Mouse (Mus musculus): ENCODE data around the gene Chrng.

Gene Chrng

DNA sequence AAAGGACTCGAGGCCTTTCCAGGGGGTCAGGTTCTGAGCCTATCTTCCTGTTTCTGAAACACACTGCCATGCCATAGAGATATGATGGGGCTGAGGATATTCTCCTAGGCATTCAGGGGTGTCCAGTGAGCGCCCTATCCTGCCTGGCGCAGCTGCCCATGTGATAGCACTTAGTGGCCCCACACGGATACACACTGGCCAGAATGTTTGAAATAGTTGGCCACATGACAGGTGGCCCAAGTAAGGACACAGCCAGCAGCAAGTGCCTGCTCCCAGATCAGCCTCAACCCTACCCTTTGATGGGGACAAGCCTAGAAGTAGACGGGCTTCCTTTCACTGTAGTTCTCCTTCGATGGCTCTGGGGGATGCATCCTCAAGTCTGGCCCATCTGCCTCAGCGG lies at the start of gene Chrng:
TSS of gene Chrng (plus strand) at position 193 of the 400 bp plus-strand sequence.
- DNase-seq, result no peak

GRCm38 (mm10) chr1:87155531-87156198 lies 48.8 kb upstream of the Chrng start:
- DNase-seq, result no peak

- no peak for DNase-seq
These were observed 48.3 kb upstream of the Chrng start, which contains the start of gene Ecel1 for GRCm38 (mm10) chr1:87156199-87156587. Gene Ecel1 (minus strand): TSS chr1:87156521.

DNA sequence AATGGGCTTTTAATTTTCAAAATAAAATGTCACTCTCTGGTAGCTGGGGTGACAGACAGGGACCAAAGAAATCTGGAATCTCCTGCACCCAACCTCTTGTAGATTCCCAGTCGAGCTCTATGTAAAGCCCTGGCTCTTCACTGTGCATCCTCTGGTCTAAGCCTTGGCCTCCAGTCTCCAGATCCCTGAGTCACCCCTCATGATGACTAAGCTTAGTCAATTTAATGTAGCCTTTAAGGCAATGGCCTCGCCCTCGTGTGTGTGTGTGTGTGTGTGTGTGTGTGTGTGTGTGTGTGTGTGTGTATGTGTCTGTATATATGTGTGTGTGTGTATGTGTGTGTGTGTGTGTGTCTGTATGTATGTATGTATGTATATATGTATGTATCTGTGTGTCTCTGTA lies 45.1 kb upstream of the Chrng start:
- DNase-seq, result no peak

DNA sequence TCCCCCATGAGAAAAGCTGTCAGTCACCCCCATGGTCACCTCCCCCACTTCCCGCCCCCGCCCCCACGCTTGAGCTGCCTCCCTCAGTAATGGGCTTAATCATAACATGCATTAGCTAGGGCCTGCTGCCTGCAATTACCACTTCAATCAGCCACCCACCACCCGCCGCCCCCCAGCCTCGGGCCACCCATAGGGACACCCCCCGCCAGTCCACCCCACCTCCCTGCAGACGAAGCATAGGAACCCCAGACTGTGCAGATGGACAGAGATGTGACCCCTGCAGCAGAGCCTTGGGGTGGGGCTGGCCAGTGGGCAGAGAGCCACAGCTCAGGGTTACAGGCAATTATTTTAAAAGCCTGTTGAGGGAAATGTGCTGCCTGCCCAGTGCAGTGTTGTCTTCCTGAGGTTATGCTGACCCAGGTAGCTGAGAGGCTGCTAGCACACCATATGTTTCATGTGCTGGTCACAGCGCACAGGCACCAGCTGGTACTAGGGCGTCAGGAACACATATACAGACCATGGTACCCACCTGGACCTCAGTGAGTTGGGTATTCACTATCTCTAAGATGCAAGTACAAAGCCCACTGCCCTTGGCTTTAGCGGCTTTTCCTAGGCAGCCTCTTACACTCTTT lies 40.2 kb upstream of the Chrng start:
- no peak for DNase-seq

- no peak for DNase-seq
These were observed 39.7 kb upstream of the Chrng start for GRCm38 (mm10) chr1:87164796-87165184.

- DNase-seq, result no peak
These were observed 34.0 kb upstream of the Chrng start for GRCm38 (mm10) chr1:87170458-87170857.

DNA sequence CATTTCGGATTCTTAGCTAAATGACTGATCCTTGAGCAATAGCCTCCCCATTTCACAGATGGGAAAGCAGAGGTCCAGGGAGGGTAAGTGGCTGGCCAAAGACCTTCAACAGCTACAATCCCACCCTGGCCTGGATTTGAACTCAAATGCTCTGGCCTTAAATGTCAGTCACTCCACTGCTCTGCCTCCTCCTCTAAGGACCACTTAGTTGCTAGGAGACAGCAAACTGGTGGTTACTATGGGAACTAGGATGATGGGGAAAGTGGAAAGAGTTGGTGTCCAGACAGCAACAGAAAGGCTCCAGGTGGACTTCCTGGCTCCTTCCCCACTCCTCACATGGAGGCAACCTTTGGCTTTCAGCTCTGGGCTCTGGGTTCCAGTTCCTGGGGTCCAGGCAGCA lies 33.1 kb upstream of the Chrng start:
- no peak for DNase-seq

DNA sequence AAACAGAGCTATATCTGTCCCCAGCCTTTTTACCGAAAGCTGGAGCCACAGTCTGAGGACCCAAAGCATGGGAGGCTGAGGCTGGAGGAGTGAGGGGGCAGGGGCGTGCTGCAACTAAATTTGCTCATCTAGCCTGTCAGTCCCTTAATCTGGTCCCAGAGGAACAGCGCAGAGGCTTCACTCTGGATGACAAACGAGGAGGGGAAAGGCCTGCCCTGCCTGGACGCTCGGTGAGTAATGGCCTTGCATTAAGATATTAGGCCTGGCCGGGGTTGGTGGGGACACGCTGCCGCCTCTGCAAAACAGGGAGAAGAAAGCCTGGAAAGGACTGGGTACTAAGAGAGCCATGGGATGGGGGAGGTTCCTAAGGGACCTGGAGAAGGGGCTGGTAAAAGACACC lies 32.1 kb upstream of the Chrng start:
- no peak for DNase-seq

DNA sequence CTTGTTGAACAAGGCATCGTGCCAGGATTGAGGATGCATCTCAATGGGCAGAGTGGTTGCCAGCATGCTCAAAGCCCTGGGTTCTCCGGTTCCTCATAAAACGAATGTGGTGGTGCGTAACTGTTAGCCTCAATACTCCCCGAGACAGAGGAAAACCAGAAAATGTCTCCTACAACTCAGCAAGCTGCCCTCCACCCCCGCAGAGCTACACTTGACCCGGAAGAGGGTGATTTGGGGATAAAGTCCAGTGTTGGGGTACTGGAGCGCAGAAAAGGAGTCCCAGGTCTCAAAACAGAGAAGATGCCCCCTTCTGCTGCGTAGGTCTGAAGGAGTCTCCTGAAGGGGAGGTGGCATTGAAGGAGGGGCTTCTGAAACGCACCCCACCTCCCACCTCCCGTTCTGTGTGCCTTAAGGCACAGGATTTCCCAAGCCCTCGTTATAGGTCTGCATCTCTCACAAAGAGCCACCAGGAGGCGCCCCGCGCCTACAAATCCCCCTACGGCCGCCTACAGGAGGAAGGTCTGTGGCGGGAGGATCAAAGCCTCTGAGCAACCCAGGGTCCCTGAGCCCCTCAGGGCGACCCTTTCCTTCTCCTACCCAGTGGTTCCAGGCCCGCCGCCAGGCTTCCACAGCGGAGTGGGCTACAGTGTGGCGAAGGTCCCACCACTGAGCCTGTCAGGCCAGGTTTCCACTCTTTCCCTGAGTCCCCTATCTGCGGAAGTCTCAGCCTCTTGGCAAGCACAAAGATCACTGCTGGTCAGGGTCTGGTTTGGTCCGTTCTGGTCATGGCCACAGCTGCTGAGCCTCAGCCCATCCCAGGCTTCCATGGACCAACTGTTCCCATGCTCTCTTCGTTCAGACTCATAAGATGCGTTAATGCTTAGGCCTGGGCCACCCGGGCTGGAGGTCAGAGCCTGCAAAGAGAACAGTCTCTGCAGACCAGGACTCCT lies 30.2 kb upstream of the Chrng start:
- peak; percentile 72 to 73 for DNase-seq

GRCm38 (mm10) chr1:87175852-87176292 lies 28.6 kb upstream of the Chrng start:
- DNase-seq, result no peak

DNA sequence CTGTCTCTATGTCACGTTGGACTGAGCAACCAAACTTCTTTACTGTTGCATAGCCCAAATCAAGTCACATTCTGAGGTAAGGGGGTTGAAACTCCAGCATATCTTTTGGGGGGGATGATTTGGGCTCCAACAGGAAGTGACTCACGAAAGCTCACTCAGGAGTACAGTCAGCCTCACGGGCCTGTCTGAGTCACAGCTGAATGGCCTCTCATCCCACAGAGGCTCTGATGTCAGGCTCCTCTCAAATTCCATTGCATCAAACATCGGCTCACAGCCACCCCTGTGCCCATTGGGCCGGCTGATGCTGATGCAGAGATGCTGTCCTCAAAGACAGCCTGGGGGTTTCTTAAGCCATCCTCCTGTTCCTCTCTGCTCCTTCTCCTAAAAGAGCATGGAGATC lies 23.6 kb upstream of the Chrng start:
- DNase-seq, result peak in 1 of 2 experiments; percentile 22

- DNase-seq, result no peak
These were observed 21.4 kb upstream of the Chrng start, which contains the start of gene Prss56 for GRCm38 (mm10) chr1:87183013-87183412. Gene Prss56 (plus strand): TSS chr1:87183313.

DNA sequence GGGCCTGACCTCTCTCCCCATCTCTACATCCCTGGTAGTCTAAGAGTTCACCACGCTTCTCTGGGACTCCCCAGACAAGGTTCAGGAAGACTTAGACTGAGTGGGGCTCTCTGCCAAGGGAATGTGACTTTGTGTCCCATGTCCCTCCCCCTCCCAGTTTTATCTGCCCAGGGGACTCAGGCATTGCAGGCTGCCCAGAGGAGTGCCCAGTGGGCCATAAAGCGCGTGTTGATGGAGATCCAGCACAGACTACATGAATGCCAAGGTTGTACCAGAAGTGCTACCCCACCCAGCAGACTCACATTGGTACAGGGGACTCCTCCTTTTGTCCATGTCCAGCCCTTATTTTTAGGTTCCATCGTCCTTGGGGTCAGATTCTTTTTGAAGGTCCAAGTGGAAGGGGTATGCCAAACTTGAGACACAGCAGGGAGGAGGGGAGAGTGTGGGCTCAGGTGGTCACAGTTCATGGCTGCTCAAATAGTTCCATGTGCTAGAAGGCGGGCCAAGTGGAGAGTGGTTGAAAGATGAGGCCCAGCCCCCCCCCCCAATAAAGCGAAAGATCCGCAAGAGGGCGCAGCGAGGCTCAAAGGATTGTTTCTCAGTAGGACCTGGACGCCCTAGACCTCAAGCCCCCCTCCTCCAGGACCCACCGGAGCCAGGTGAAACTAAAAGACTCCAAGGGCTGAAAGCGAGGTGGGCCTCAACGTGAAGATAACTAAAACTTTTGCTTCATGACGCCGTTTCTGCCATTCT lies 20.3 kb upstream of the Chrng start:
- DNase-seq, result peak in 1 of 2 experiments; percentile 26

GRCm38 (mm10) chr1:87184751-87185139 lies 19.7 kb upstream of the Chrng start:
- DNase-seq, result peak; percentile 79 to 83

DNA sequence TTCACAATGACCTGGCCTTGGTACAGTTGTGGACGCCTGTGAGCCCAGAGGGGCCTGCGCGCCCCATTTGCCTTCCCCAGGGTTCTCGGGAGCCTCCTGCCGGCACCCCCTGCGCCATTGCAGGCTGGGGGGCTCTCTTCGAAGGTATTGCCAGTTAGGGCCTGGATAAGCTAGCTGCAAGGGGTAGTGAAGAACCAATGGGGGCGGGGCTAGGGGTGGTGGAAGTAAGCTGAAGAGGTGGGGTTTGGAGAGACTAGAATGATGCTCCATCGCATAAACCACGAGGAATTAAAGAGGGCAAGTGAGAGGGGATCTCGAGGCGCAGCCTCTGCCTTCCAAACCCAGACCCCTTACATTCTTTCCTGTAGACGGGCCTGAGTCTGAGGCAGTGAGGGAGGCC lies 18.9 kb upstream of the Chrng start:
- peak; percentile 27 to 28 for DNase-seq

- DNase-seq, result peak; percentile 21 to 29
These were observed 18.0 kb upstream of the Chrng start for GRCm38 (mm10) chr1:87186261-87187036.

GRCm38 (mm10) chr1:87187037-87187355 lies 17.5 kb upstream of the Chrng start:
- peak; percentile 72 to 73 for DNase-seq

GRCm38 (mm10) chr1:87190429-87190828 lies 14.0 kb upstream of the Chrng start, which contains the start of gene Chrnd:
Gene Chrnd (plus strand): TSS chr1:87190607.
- DNase-seq, result no peak

DNA sequence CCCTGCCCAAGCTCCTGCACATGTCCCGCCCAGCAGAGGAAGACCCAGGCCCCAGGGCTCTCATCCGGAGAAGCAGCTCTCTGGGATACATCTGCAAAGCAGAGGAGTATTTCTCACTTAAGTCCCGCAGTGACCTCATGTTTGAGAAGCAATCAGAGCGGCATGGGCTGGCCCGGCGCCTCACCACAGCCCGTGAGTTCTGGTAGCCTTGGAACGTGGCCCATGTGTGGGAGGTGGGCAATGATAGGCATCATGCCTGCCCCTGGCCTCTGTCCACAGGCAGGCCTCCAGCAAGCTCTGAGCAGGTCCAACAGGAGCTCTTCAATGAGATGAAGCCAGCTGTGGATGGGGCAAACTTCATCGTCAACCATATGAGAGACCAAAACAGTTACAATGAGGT lies 7.2 kb upstream of the Chrng start:
- DNase-seq, result no peak

- DNase-seq, result no peak
These were observed 6.1 kb upstream of the Chrng start for GRCm38 (mm10) chr1:87198119-87199065.

Measured in B cell, adult 2 months (primary cell).